17 mouse cellular contexts compared by ENCODE assay signal in genomic region chr17:62058016-62058415, GRCm38 (mm10).
"Had no signal": no experiment of that assay in that cellular context is flagged by ENCODE, and none has a peak within 500 bp of the region (broad histone marks: within the 10 kb centered on the region; RNA-seq: fewer than 3 reads in every experiment).

No protein-coding gene starts in this region.

- DNase-seq: kidney, postnatal 10 days; kidney, postnatal 4 days; left cerebral cortex, postnatal 4 days; liver, embryonic 13.5 days; liver, postnatal 0 days; midbrain, embryonic 14.5 days; retina, postnatal 1 day; right cerebral cortex, postnatal 4 days; spleen, adult 18-20 months; thymus, adult 2 months; thymus, postnatal 25 days had no signal

- H3K4me3 ChIP-seq: layer of hippocampus, adult 2 months; limb, embryonic 15.5 days; liver, embryonic 13.5 days; lung, embryonic 15.5 days; myocyte; neural tube, embryonic 12.5 days; stomach, embryonic 15.5 days had no signal

- H3K4me1 ChIP-seq: limb, embryonic 15.5 days; liver, embryonic 13.5 days; lung, embryonic 15.5 days; neural tube, embryonic 12.5 days; stomach, embryonic 15.5 days had no signal

- H3K27me3 ChIP-seq: limb, embryonic 15.5 days; liver, embryonic 13.5 days; lung, embryonic 15.5 days; neural tube, embryonic 12.5 days; stomach, embryonic 15.5 days had no signal

- H3K9me3 ChIP-seq: limb, embryonic 15.5 days; liver, embryonic 13.5 days; lung, embryonic 15.5 days; neural tube, embryonic 12.5 days; stomach, embryonic 15.5 days had no signal

- H3K36me3 ChIP-seq: limb, embryonic 15.5 days; liver, embryonic 13.5 days; lung, embryonic 15.5 days; neural tube, embryonic 12.5 days; stomach, embryonic 15.5 days had no signal

- H3K4me2 ChIP-seq: limb, embryonic 15.5 days; liver, embryonic 13.5 days; lung, embryonic 15.5 days; neural tube, embryonic 12.5 days; stomach, embryonic 15.5 days had no signal

- H3K27ac ChIP-seq: layer of hippocampus, adult 2 months; limb, embryonic 15.5 days; liver, embryonic 13.5 days; lung, embryonic 15.5 days; neural tube, embryonic 12.5 days; stomach, embryonic 15.5 days had no signal

- H3K9ac ChIP-seq: limb, embryonic 15.5 days; liver, embryonic 13.5 days; liver, postnatal 0 days; lung, embryonic 15.5 days; neural tube, embryonic 12.5 days; stomach, embryonic 15.5 days had no signal

- ATAC-seq: liver, postnatal 0 days had no signal
